Mouse (Mus musculus) right cerebral cortex, postnatal 4 days (tissue): ENCODE measurements around the gene Gm49450.
"Not testable (repeated sequence)": the region's sequence is repeated elsewhere in the genome, so short reads cannot be mapped to it uniquely, and the experiment has no call there.

Source experiments
- DNase-seq: peaks from one replicate; pipeline ENCODE4 v3.0.0-alpha.2; 2022

Gene Gm49450

GRCm38 (mm10) chr15:98923031-98923537 is 30.3 kb downstream of the Gm49450 start:
- no peak for DNase-seq

- no peak for DNase-seq
Observed at GRCm38 (mm10) chr15:98922581-98922980, 30.8 kb downstream of the Gm49450 start.

DNA sequence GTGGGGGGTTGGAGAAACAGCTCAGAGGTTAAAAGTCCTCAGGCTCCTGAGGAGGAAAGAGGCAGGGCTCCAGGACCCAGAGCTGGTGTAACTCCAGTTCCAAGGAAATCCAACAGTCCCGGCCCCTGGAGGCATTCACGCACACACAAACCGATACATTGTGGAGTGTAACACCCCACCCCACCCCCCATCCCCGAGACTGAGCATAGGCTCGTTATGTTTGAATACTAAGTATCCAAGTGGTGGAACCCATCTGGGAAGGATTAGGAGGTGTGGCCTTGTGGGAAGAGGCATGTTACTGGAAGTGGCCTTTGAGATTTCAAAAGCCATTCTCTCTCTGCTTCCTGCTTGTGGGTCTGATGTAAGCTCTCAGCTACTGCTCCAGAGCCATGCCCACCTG is 31.8 kb downstream of the Gm49450 start:
- no peak for DNase-seq

GRCm38 (mm10) chr15:98918499-98918895 is 34.9 kb downstream of the Gm49450 start:
- DNase-seq, result not testable (repeated sequence)

DNA sequence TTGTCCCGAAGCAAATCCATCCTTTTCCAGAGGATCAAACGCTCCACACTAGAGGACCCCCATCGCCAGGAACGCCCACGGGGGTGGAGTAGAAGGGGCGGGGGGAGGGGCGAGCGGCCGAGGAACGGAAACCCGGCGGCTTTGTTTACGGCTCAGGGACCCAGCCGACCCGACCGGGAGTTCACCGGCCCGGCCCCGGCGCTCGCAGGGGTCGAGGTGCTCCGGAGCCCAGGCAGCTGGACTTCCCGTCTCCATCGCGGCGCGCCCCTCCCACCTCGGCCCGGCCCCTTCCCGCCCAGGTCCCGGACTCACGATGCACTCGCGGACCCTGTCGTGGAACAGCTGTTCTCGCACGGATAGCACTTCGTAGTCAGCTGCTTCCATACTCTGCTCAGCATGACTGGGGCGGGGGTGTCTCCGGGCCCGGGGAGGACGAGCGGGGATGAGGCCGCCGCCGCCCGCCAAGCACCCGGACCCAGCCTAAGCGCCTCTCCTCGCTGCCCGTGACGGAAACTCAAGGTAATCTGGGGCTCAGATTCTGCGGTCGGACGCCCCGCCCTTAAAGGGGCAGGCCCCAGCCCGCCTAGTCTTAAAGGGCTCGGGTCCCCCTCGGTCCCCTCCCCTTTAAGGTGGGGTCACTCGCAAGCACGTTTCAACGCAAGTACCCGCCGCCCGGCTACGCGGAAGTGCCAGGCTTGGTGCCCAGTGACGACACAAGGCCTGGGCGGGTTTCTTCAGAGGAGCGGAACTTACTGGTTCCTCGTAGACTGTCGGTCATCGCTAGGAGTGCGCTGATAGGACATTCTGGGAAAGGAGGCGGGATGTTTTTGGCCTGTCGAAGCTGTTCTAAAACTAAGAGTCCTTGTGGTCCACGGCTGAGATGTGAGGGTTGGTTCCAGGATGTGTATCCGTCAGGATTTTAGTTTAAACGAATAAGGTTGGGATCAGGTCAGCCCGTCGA is 35.5 kb downstream of the Gm49450 start, which contains the start of gene Lmbr1l:
TSS of gene Lmbr1l (minus strand) at position 694 of the 961 bp plus-strand sequence.
- DNase-seq, result peak; percentile 97

- DNase-seq, result no peak
Observed at GRCm38 (mm10) chr15:98917091-98917490, 36.3 kb downstream of the Gm49450 start.

DNA sequence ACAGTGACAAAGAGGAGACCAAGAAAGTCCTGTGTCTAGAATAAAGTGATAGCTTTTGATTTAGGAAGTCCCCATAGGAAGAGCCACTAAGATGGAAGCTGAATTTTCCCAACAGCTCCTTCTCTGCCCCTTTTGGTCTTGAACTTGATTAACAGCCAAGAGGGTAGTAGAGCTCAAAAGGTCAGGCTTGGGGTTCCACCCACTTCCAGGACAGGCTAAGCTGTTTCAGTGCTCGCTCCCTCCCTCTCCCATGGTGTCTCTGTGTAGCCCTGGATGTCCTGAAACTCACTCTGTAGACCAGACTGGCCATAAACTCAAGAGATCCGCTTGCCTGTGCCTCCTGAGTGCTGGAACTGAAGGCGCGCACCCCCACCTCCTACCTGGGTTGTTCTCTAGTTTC is 37.3 kb downstream of the Gm49450 start:
- DNase-seq, result no peak

GRCm38 (mm10) chr15:98914903-98915302 is 38.4 kb downstream of the Gm49450 start:
- DNase-seq, result no peak

DNA sequence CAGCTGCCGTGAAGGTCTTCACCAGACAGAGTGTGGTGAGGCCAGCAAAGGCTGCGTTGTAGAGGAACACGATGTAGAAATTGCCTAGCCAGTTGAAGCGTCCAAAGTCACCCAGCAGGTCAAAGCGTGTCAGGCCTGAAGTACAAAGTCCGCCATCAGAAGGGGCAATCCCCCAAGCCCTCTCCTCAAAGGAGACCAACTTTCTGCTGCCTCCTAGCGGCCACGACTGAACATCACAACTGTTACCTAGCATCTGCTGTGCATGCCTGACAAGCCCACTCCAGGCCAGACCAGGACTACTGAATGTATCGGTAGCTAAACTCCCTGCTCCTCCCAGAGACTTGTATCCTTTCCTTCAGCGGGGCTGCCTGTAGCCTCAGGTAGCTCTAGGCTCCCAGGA is 48.7 kb downstream of the Gm49450 start:
- peak; percentile 58 for DNase-seq

GRCm38 (mm10) chr15:98902600-98902999 is 50.8 kb downstream of the Gm49450 start:
- DNase-seq, result no peak

DNA sequence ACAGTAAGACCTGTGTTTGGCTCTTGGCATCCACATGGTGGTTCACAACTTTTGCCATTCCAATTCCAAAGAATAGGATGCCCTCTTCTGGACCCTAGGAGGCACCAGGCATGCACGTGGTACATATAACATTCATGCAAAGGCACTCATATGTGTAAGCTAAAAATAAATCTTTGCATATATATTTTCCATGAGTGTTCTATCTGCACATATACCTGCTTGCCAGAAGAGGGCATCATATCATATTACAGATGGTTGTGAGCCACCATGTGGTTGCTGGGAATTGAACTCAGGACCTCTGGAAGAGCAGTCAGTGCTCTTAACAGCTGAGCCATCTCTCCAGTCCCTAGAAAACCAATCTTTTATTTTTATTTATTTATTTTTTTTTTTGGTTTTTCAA is 51.8 kb downstream of the Gm49450 start:
- DNase-seq, result no peak

GRCm38 (mm10) chr15:98897928-98898800 is 55.2 kb downstream of the Gm49450 start, which contains the start of gene Dhh:
Gene Dhh, minus strand, starts transcription at chr15:98898540.
- DNase-seq, result no peak

DNA sequence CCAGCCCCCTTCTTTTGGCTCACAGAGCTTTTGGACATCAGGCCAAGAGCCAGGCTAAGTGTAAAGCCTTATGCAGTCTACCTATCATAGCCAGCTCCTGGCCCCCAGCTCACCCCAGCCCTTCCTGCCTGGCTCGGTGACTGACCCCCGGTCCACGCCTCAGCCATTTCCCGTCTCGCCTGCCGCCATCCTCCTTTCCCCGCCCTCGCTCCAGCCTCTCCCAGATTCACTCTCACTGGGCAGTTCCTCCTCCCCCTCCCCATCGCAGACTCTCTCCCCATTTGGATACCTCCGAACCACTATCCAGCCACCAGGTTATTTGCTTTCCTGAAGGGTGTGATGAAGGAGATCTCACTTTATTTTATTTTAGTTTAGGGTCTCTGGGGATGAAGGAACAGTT is 55.9 kb downstream of the Gm49450 start:
- no peak for DNase-seq

DNA sequence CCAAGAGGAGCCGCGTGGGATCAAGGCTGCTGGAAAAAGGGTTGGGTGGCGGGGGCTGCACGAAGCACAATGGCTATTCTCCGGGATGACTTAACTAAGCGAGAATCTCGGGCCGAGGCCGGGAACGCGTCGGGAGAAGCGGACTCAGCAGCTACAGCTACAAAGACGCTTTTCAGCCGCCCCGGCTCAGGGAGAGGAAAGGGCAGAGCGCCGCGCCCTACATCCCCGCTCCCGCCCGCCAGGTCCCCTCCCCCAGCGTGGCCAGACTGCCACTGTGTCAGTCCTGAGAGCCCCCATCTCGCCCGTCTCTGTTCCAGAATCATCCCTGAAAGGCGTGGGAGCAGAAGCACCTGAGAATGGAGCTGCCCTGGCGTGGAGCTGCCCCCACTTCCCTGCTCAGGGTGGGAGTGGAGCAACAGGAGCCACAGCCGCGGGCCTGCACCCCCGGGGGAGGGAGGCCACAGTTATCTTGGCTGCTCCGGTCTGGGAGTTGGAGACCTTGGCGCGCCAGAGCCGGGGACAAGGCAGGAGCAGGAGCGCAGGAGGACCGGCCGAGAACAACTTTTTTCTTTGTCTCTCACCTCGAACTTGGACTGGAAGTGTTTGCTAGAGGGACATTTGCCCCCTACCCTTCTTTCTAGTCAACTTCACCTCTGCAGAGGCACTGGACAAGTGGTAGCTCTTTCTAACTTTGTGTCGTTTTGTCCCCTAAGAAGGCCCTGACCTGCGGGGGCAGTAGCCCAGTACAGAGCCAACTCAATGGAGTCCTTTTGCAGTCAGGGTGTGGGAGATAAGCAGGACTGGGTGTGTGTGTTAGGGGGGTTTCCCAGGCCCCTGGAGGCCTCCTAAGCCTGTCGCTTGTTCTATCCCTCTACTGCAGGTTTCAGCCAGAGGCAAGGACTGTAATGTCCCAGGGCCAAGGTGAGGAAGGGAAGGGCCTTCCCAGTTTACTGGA is 57.4 kb downstream of the Gm49450 start:
- DNase-seq, result peak; percentile 29

GRCm38 (mm10) chr15:98894746-98895634 is 58.4 kb downstream of the Gm49450 start:
- no peak for DNase-seq

DNA sequence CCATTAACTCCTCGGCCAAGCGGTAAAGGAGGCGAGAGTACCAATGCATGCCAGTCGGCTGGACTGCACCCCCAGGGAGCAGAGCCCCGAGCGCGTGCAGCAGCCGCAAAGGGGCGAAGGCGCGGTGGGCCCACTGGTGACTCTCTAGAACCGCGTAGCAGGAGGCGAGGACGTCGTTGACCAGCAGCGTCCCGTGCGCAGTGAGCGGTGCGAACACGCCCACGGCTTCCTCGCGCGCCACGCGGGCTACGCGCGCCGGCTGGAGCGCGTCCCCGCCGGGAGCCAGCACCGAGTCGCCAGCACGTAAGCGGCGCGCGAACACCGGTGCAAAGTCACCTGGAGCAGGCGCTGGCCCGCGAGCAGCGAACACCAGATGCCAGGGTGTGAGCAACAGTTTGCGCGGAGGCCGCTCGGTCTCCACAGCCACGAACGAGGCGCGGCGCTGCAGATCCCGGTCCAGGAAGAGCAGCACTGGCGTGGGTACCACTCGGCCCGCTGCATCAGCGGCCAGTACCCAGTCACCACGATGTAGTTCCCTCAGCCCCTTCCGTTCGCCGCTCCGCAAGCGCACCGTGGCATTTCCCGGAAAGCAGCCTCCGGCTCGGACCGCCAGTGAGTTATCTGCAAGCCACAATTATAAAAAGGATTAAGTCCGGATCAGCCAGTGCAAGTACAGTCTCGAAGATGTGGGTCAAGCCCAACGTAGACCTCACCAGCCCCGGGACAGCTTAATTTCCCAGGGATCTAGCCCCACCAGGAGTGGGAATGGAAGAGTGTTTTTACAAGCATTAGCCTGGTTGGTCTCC is 59.2 kb downstream of the Gm49450 start, which contains the start of gene Rhebl1:
TSS of gene Rhebl1 (minus strand) at position 601 of the 806 bp plus-strand sequence.
- DNase-seq, result peak; percentile 30

- no peak for DNase-seq
Observed at GRCm38 (mm10) chr15:98893036-98893435, 60.3 kb downstream of the Gm49450 start.

DNA sequence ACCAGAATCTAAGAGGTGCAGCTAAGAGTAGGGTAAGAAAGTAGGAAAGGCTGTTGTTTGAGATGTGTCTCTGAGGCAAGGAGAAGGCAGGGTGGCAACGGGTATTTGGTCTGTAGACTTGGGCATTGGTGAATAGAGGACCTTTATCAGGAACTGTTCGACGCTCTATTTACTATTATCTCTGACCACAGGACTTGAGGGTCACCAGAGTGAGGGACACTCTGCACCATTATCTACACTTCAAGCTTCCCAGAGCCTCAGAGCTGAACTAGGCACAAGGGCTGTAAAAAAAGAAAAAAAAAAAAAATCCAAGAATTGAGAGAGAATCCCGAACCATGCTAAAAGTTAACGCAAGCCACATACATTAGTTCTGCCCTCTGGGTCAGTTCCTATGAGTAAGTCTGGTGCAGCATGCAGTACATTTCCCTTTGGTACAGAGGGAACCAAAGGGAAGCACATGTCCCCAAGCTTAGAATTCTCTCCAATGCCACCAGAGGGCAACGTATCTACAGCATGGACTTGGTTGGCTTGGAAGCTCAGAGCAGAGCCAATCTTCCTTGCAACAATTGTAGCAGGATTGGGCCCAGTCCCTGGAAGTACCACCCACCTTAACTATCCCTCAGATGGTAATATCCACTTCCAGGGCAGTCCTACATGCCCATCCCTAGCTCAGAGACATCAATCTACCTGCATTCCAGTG is 61.3 kb downstream of the Gm49450 start:
- no peak for DNase-seq

DNA sequence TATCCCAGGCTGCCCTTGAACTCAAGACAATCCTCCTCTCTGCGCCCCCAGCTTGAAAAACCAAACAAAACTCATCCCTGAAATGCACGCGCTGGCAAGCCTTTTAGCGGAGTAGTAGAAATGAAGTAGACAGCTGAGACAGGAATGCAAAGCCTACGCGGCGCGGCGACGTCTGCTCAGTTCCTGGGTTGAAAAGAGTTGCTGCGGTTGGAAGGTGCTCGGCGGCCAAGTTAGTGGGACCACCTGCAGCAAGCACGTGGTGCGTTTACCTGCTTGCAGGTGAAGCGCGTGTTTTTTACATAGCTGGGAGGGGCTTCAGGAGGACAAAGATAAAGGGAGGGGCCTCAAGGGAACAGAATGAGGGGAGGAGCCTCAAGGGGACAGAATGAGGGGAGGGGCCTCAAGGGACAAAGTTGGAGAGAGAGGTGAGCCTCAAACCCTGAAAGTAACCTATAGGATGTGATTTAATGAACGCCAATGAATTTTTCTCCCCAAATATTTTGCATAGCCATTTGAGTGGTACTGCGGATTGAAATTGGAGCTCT is 62.1 kb downstream of the Gm49450 start:
- DNase-seq, result no peak
